Mouse (Mus musculus) G1E-ER4 (cell line): ENCODE results near the gene 4930402F06Rik. TPM values are rescaled to one million over a fixed set of nuclear protein-coding genes. Genes with fewer than 3 reads are reported as not detected.

Source experiments
- GATA1 ChIP-seq: IDR thresholded peaks from one replicate; pipeline ENCODE4 v1.8.0; 2012; ENCODE audit warnings: low read length, inconsistent platforms
- polyA plus RNA-seq: library from polyadenylated mRNA; stranded (reverse); fragments of >175 nt; gene quantifications from 2 replicates; pipeline ENCODE4 v1.2.3, GENCODE M21; 2012

4930402F06Rik gene
- polyA plus RNA-seq, 1 experiment: not detected

- no peak for TF ChIP-seq GATA1
Measured at GRCm38 (mm10) chr2:35335620-35336019, 61.4 kb downstream of the 4930402F06Rik start.

DNA sequence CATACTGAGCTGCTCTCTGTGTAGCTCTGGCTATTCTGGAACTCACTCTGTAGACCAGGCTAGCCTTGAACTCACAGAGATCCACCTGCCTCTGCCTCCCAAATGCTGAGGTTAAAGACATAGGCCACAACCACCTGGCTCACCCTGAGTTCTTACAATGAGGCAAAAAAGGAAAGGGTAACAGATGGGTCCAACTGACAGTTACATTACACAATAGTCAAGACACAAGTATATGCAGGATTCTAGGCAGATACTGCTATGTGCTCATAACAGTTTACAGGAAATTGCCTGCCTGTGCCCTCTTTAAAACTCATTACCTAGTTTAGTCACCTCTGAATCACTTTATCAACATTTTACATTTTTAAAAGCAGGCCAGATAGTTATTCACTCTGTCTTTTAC, 63.3 kb downstream of the 4930402F06Rik start:
- no peak for TF ChIP-seq GATA1

DNA sequence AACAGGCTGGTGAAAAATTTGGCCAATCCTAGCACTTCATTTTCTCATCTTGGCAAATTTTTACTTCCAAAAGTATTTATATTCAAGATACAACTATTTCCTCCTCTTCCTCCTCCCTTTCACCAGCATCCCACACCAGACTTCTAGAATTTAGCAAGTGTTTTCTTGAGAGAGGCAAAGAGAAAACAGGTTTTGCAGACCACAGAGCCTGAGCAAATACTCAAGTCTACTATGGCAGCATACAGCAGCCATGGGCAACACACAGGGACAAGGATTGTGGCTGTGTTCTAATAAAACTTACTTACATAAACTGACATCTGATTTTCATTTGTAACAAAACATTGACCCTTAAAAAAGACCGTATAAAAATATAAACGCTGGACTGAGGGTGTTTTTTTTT, 65.8 kb downstream of the 4930402F06Rik start:
- TF ChIP-seq GATA1: no peak

- TF ChIP-seq GATA1: no peak
Measured at GRCm38 (mm10) chr2:35329061-35329460, 67.9 kb downstream of the 4930402F06Rik start.

DNA sequence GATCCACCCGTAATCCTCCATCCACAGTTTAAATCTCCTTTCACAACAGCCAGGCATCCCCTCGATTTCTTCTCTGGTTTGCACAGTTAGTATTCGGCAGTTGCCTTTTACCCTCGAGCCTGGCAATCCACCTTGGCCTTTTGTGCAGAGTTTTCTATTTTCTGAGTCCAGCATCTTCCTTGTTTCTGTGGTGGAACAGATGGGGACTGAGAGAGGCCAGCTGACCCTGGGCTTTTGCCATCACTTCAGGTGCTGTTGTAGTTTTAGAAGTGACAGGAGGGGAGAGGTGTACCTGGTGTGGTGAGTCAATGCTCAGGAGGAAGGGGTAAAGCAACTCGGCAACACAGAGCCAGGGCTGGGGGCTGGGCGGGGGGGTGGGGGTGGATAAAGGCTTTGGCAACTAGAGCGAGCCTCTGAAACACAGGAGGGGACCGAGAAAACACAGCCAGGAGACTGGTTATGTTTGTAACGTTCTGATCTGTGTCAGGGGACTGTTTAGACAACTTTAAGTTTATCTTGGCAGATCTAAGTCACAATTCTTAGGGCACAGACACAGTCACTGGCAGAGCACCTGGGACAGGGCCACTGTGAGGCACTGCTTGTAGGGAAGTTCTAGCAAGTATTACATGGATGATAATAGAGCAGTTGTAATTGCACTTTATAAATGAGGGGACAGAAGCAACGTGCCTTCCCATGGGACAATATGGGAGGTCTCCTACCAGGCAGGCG, 68.7 kb downstream of the 4930402F06Rik start:
- TF ChIP-seq GATA1: no peak

- peak; percentile 69 for TF ChIP-seq GATA1
Measured at GRCm38 (mm10) chr2:35327583-35327982, 69.4 kb downstream of the 4930402F06Rik start.

- TF ChIP-seq GATA1: no peak
Measured at GRCm38 (mm10) chr2:35326931-35327330, 70.0 kb downstream of the 4930402F06Rik start.

GRCm38 (mm10) chr2:35325930-35326329, 71.0 kb downstream of the 4930402F06Rik start:
- TF ChIP-seq GATA1: no peak

Other genes with a start within 250 kb of the 4930402F06Rik start
- gene Rab14, start 196.1 kb downstream of the 4930402F06Rik start, polyA plus RNA-seq: 1,312 and 1,893 TPM in 2 replicates
- gene Gsn, start 140.8 kb downstream of the 4930402F06Rik start, polyA plus RNA-seq: 2.8 and 3.4 TPM in 2 replicates
- 18.7 and 23.0 TPM in 2 replicates for gene Stom, start 60.2 kb downstream of the 4930402F06Rik start, polyA plus RNA-seq
- gene 4930568D16Rik, start 29.4 kb downstream of the 4930402F06Rik start, polyA plus RNA-seq: not detected in 2 replicates
- 3.5 TPM in 2 replicates for gene Ggta1, start 66.1 kb upstream of the 4930402F06Rik start, polyA plus RNA-seq
- 4.4 and 5.4 TPM in 2 replicates for gene Dab2ip, start 161.1 kb upstream of the 4930402F06Rik start, polyA plus RNA-seq